Mouse (Mus musculus): ENCODE measurements at regions not wholly inside any gene's neighbourhood (a gene's known extent, or its start where the extent isn't known, plus 50 kb on each side); places are given as distances from the start of the nearest gene placed in this dataset.

DNA sequence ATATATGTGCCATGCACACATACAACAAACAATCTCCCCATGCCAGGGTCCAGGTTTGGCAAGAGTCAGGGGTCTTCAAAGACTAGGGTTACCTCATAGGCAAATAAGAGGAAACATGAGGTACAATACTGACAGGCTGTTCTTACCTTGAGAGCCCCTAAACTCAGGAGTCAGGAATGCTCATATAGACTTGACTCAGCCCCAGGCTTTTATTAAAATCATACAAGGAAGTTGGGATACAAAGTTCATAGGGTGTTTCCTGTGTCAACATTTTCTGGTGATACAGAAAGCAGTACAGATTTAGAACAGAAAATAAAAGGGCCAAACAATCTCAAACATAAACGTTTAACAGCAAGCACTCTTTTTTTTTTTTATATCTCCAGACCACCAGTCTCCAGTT, 2102.4 kb upstream of the Aga start:
- H3K4me3 ChIP-seq (ENCODE audit: low read length) = no peak overlapping the region
- no peak overlapping the region for H3K9ac ChIP-seq (replicated peaks; ENCODE audit: low read length)
- TF ChIP-seq CTCF (IDR thresholded peaks at IDR 0.05; ENCODE audit: low read depth) = no peak
- H3K4me1 ChIP-seq (ENCODE audit: insufficient read depth, low read length) = no peaks in the 10 kb centered on the region
- no peaks in the 10 kb centered on the region for H3K36me3 ChIP-seq (ENCODE audit: insufficient read depth, low read length)
- no peak overlapping the region for H3K27ac ChIP-seq
- H3K4me2 ChIP-seq (ENCODE audit: low read depth, low read length) = no peak overlapping the region
- DNase-seq (ENCODE audit: low spot score) (no peak), ATAC-seq (no peak)
- no peaks in the 10 kb centered on the region for H3K9me3 ChIP-seq (ENCODE audit: low read length)
- H3K27me3 ChIP-seq (ENCODE audit: insufficient read depth, low read length) = no peaks in the 10 kb centered on the region
- 62% methylated on average over 1 of the region's 1 CpGs for WGBS

DNA sequence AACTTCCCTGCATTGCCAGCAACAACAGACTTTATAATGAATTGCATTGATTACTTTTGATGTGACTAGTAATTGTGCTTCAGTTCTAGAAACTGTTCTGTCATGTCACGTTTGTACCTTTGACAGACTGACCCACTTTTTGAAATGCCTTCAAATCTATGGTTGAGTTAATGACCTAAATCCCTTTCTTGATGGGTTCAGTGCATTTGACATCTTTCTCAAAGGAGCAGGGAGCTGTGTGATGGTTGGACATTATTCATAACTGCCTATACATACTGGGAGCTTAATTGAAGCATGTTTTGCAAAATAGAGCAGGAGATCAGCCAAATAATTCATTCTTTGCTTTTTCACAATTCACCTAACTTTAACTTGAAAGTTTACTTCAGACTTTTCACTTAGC, 2083.1 kb upstream of the Aga start:
- no peak overlapping the region for H3K4me3 ChIP-seq (ENCODE audit: low read length)
- H3K36me3 ChIP-seq (ENCODE audit: insufficient read depth, low read length) = no peaks in the 10 kb centered on the region
- no peaks in the 10 kb centered on the region for H3K27me3 ChIP-seq (ENCODE audit: insufficient read depth, low read length)
- DNase-seq (ENCODE audit: low spot score) (no peak), ATAC-seq (no peak)
- H3K4me1 ChIP-seq (ENCODE audit: insufficient read depth, low read length) = no peaks in the 10 kb centered on the region
- no peaks in the 10 kb centered on the region for H3K9me3 ChIP-seq (ENCODE audit: low read length)
- TF ChIP-seq CTCF (IDR thresholded peaks at IDR 0.05; ENCODE audit: low read depth) = no peak
- no peak overlapping the region for H3K4me2 ChIP-seq (ENCODE audit: low read depth, low read length)
- 45% methylated on average over 1 of the region's 1 CpGs for WGBS
- no peak overlapping the region for H3K9ac ChIP-seq (replicated peaks; ENCODE audit: low read length)
- H3K27ac ChIP-seq = no peak overlapping the region

DNA sequence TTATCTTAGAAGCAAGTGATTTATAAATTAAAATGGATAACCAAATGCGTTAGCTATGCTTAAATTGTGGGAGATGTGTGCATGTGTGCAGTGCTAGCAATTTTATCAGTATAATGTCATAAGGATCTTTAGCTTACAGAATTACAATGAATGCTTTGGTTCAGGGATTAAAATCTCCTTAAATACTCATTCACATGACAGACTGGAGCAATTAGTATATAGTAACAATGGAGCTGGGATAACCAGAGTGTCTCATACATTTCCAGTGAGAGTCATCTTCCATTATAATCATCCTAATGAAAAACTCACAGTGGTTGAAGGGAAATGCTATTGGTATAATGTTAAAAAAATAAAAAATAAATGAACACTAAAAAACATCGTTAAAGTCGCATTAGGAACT, 2082.7 kb upstream of the Aga start:
- no peaks in the 10 kb centered on the region for H3K36me3 ChIP-seq (ENCODE audit: insufficient read depth, low read length)
- no peak overlapping the region for H3K27ac ChIP-seq
- no peak for TF ChIP-seq CTCF (IDR thresholded peaks at IDR 0.05; ENCODE audit: low read depth)
- no peak overlapping the region for H3K9ac ChIP-seq (replicated peaks; ENCODE audit: low read length)
- no peaks in the 10 kb centered on the region for H3K27me3 ChIP-seq (ENCODE audit: insufficient read depth, low read length)
- WGBS = 79% methylated on average over 3 of the region's 3 CpGs
- H3K4me2 ChIP-seq (ENCODE audit: low read depth, low read length) = no peak overlapping the region
- H3K4me1 ChIP-seq (ENCODE audit: insufficient read depth, low read length) = no peaks in the 10 kb centered on the region
- DNase-seq (ENCODE audit: low spot score) = no peak
- H3K4me3 ChIP-seq (ENCODE audit: low read length) = no peak overlapping the region
- no peaks in the 10 kb centered on the region for H3K9me3 ChIP-seq (ENCODE audit: low read length)
- no peak for ATAC-seq

DNA sequence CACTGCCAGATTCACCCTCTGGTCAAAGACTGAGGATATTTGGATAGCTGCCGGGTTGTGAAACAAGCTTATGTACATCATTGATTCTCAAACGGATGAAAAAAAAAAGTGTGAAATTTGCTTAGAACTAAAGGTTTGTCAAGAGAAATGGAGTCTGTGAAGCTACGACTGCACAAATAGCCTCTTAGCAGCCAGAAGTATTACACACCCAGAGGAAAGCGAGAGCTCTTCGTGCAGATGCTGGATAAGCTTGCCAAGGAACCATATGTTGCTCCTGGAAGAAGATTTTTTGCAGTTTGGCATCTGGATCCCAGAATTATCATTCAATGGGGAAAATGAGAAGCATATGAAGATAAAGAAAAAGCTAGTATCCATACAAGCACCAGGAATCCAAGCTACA, 2063.9 kb upstream of the Aga start:
- 63% methylated on average over 5 of the region's 5 CpGs for WGBS
- Histone ChIP-seq H3K27me3 (ENCODE audit: insufficient read depth, low read length) (no peaks in the 10 kb centered on the region), H3K36me3 (ENCODE audit: insufficient read depth, low read length) (no peaks in the 10 kb centered on the region), H3K4me3 (ENCODE audit: low read length) (no peak overlapping the region), H3K9ac (replicated peaks; ENCODE audit: low read length) (no peak overlapping the region), H3K9me3 (ENCODE audit: low read length) (no peaks in the 10 kb centered on the region), H3K4me1 (ENCODE audit: insufficient read depth, low read length) (no peaks in the 10 kb centered on the region), H3K4me2 (ENCODE audit: low read depth, low read length) (no peak overlapping the region), H3K27ac (no peak overlapping the region)
- ATAC-seq = no peak
- peak; percentile 8 for DNase-seq (ENCODE audit: low spot score)
- no peak for TF ChIP-seq CTCF (IDR thresholded peaks at IDR 0.05; ENCODE audit: low read depth)

DNA sequence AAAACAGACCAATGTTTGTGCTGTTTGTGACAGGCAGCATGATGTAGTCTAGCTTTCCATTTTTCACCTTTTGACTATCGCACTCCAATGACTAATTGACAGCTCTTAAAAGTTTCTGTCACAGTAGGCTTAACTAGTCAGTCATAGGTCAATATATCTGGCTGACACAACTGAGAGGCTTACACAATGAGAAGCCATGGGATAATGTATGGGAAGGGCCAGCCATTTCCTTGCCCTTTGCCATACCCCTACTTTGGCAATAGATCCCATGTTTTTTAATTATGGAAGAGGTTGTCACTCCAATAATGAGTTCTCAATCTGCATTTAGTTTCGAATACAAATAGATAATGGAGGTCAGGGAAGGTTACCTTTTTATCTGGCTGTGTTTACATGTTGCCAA, 2062.9 kb upstream of the Aga start:
- no peak for TF ChIP-seq CTCF (IDR thresholded peaks at IDR 0.05; ENCODE audit: low read depth)
- ATAC-seq (no peak), DNase-seq (ENCODE audit: low spot score) (no peak)
- no peak overlapping the region for H3K4me3 ChIP-seq (ENCODE audit: low read length)
- no peaks in the 10 kb centered on the region for H3K9me3 ChIP-seq (ENCODE audit: low read length)
- H3K27ac ChIP-seq = no peak overlapping the region
- H3K4me1 ChIP-seq (ENCODE audit: insufficient read depth, low read length) = no peaks in the 10 kb centered on the region
- no peaks in the 10 kb centered on the region for H3K27me3 ChIP-seq (ENCODE audit: insufficient read depth, low read length)
- 70% methylated on average over 2 of the region's 2 CpGs for WGBS
- H3K4me2 ChIP-seq (ENCODE audit: low read depth, low read length) = no peak overlapping the region
- no peaks in the 10 kb centered on the region for H3K36me3 ChIP-seq (ENCODE audit: insufficient read depth, low read length)
- no peak overlapping the region for H3K9ac ChIP-seq (replicated peaks; ENCODE audit: low read length)

DNA sequence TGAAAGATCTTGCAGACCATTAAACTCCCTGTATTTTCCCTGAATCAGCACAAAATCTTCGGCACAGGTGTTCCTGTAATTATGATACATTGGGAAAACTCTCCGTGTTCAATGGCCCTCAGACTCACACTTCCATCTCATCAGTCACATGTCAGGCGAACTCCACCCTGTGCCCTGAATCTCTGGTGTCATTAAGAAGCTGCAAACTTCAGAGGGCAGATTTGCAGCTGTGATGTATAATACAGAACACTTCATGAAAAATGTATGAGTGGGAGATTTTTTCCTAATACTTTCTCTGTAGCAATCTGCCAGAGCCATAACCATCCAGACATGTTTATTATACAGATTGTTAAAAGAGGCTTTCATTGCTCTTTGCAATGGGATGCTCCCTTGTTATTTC, 2032.1 kb upstream of the Aga start:
- Histone ChIP-seq H3K36me3 (ENCODE audit: insufficient read depth, low read length) (no peaks in the 10 kb centered on the region), H3K4me2 (ENCODE audit: low read depth, low read length) (no peak overlapping the region), H3K27me3 (ENCODE audit: insufficient read depth, low read length) (no peaks in the 10 kb centered on the region), H3K4me3 (ENCODE audit: low read length) (no peak overlapping the region), H3K9ac (replicated peaks; ENCODE audit: low read length) (no peak overlapping the region), H3K9me3 (ENCODE audit: low read length) (no peaks in the 10 kb centered on the region), H3K27ac (no peak overlapping the region), H3K4me1 (ENCODE audit: insufficient read depth, low read length) (no peaks in the 10 kb centered on the region)
- ATAC-seq (no peak), DNase-seq (ENCODE audit: low spot score) (no peak)
- 60% methylated on average over 3 of the region's 3 CpGs for WGBS
- no peak for TF ChIP-seq CTCF (IDR thresholded peaks at IDR 0.05; ENCODE audit: low read depth)

DNA sequence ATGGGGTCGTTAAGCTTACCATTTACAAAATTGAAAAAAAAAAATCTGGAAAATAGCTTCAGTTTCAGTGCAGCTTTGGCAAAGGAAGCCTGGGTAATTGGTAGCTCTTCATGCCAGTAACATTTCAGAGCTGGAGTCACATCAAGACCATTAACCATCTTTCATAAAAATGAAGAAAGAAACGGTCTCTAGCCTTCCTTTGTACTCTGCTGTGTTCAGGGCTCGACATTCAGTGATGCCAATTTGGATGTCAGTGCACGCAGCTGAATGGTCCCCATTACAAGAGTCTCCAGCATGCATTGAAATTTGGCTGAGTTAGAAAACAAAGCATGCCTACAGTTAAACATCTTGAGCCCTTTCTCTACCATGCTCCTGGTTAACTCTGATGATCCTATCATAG, 2009.0 kb upstream of the Aga start:
- no peak overlapping the region for H3K9ac ChIP-seq (replicated peaks; ENCODE audit: low read length)
- WGBS = 58% methylated on average over 4 of the region's 4 CpGs
- ATAC-seq = no peak
- no peak overlapping the region for H3K27ac ChIP-seq
- no peaks in the 10 kb centered on the region for H3K27me3 ChIP-seq (ENCODE audit: insufficient read depth, low read length)
- no peak overlapping the region for H3K4me2 ChIP-seq (ENCODE audit: low read depth, low read length)
- DNase-seq (ENCODE audit: low spot score) = peak; percentile 3
- no peak overlapping the region for H3K4me3 ChIP-seq (ENCODE audit: low read length)
- H3K4me1 ChIP-seq (ENCODE audit: insufficient read depth, low read length) = no peaks in the 10 kb centered on the region
- H3K36me3 ChIP-seq (ENCODE audit: insufficient read depth, low read length) = no peaks in the 10 kb centered on the region
- H3K9me3 ChIP-seq (ENCODE audit: low read length) = no peaks in the 10 kb centered on the region
- no peak for TF ChIP-seq CTCF (IDR thresholded peaks at IDR 0.05; ENCODE audit: low read depth)
